Mouse (Mus musculus) neural tube, embryonic 12.5 days (tissue): ENCODE results near the gene Dctn2. TPM values are rescaled to one million over a fixed set of nuclear protein-coding genes. Genes with fewer than 3 reads are reported as not detected.

Experiments
- ATAC-seq: fragments of 200-750 bp; cut with Nextera tagmentation; 2 replicates; pipeline ENCODE4 v1.8.0; 2017; ENCODE audit warnings: low read depth, mild to moderate bottlenecking, moderate TSS enrichment, moderate library complexity; ENCODE audit not compliant: low FRiP score
- H3K27ac ChIP-seq: fragments of 300-500 bp; sonication (generic); 2 replicates; pipeline ENCODE4 v1.5.1; 2016
- H3K27me3 ChIP-seq: fragments of 300-500 bp; sonication (generic); replicated peaks from 2 replicates; pipeline ENCODE4 v1.6.1; 2016; ENCODE audit warnings: mild to moderate bottlenecking
- H3K36me3 ChIP-seq: fragments of 300-500 bp; sonication (generic); 2 replicates; pipeline ENCODE4 v1.6.1; 2016; ENCODE audit warnings: mild to moderate bottlenecking
- H3K4me1 ChIP-seq: fragments of 300-500 bp; sonication (generic); 2 replicates; pipeline ENCODE4 v1.6.1; 2016
- H3K4me2 ChIP-seq: fragments of 300-500 bp; sonication (generic); replicated peaks from 2 replicates; pipeline ENCODE4 v1.6.1; 2016; ENCODE audit warnings: mild to moderate bottlenecking
- H3K4me3 ChIP-seq: fragments of 300-500 bp; sonication (generic); 2 replicates; pipeline ENCODE4 v1.5.1; 2016
- H3K9ac ChIP-seq: fragments of 300-500 bp; sonication (generic); 2 replicates; pipeline ENCODE4 v1.6.1; 2016; ENCODE audit warnings: mild to moderate bottlenecking
- H3K9me3 ChIP-seq: fragments of 300-500 bp; sonication (generic); 2 replicates; pipeline ENCODE4 v1.6.1; 2016; ENCODE audit warnings: mild to moderate bottlenecking
- WGBS: fragments of 180-500 bp; shearing (Covaris S2); methylation state at CpG from one replicate; pipeline ENCODE4 v1.1.7; 2016; 5-methylcytosine and 5-hydroxymethylcytosine counted together
- polyA plus RNA-seq: library from polyadenylated mRNA; unstranded; fragments of >200 nt; fragmentation: Nextera tagmentation; extraction: Ambion mirVana; gene quantifications from 2 replicates; pipeline ENCODE4 v1.2.1, GENCODE M21; 2016

Gene Dctn2
- polyA plus RNA-seq, 1 experiment from 2014 or later: 273 TPM

DNA sequence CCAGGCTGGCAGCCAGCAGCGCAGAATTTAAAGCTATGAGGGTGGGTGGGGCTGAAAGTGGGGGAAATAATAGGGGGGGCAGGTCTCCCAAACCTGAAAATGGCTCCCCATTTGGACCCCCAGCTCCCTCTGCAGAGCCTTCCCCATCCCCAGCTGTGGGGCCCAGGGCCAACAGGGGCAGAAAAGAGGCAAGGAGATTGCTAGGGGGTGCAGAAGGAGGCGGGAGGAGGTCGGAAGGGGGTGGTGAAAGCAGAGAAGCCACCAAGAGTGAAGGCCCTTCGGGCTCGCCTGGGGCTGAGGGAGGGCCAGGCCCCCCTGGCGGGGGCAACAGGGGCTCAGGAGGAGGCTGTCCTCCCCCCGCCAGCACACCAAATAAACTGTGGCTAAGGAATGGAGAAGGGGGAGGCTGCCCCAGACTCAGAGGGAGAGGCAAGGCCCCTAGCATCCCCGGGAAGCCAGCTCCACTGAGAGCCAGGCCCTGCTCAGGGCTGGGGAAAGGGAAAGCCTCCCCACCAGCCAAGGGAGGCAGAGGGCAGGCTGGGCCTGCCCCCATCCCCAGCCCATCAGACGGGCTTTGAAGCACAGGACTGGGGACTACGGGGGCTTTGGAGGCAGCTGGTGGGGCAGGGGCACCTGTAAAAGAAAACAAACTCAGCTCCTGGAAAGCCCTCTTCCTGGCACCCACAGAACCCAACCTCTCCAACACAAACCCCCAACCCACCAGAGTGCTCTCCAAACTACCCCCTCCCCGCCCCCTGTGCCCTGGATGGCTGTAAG lies 18.7 kb downstream of the Dctn2 start:
- Histone ChIP-seq H3K9ac (peak overlapping the region; percentile 10; the same call in 1 of the 2 replicates), H3K9me3 (no peaks in the 10 kb centered on the region), H3K4me2 (0 out of 2 replicates have a peak overlapping the region, but pooled peaks have one; percentile 18), H3K4me3 (no peak overlapping the region), H3K27me3 (no peaks in the 10 kb centered on the region), H3K36me3 (peaks cover 74% of the 10 kb centered on the region), H3K4me1 (peaks cover 38% of the 10 kb centered on the region), H3K27ac (no peak overlapping the region)
- 79% methylated on average over 11 of the region's 11 CpGs for WGBS
- no peak for ATAC-seq

DNA sequence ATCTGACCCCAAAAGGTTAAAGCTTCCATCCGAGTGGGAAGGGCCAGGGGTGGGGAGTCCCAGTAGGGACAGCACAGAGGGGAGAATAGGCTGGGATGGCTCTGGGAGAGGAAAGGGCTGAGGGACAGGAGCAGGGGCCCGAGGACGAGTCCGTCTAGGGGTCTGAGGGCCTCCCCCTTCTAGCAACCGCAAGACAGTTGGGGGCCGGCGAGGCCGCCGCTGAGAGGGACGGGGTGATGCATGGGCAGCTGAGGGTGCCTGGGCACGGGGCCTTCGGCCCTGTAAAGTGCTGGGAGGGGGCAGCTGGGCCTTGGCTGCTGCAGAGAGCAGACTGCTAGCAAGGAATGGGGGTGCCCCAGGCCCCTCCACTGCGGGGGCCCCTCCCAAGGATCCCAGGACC lies 19.5 kb downstream of the Dctn2 start:
- ATAC-seq: no peak
- no peak overlapping the region for H3K27ac ChIP-seq
- H3K4me3 ChIP-seq: no peak overlapping the region; the same call in 1 of the 2 replicates
- 81% methylated on average over 13 of the region's 13 CpGs for WGBS
- H3K9me3 ChIP-seq: no peaks in the 10 kb centered on the region
- H3K27me3 ChIP-seq: no peaks in the 10 kb centered on the region
- H3K9ac ChIP-seq: peak overlapping the region; percentile 10; the same call in 1 of the 2 replicates
- peak overlapping the region; percentile 88; the same call in 1 of the 2 replicates for H3K4me2 ChIP-seq
- H3K36me3 ChIP-seq: peaks cover 68% of the 10 kb centered on the region
- peaks cover 38% of the 10 kb centered on the region for H3K4me1 ChIP-seq

DNA sequence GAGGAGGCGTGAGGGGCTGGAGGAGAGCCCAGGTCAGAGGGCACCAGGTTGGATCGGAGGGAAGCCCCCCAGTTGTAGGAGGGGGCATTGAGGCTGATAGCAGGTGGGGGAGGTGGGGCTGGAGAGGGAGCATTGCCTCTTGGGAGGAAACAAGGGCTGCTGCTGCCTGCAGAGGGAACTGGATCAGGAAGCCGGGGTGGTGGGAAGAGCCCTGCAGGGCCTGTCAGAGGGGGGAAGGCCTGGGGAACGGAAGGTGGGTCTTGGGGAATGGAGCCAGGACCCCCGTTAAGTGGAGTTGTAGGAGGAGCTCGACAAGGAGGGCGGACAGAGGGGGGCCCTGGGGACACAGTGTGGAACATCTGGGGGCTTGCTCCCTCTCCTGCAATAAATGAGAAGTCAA lies 20.0 kb downstream of the Dctn2 start:
- Histone ChIP-seq H3K27ac (no peak overlapping the region), H3K4me2 (peak overlapping the region; percentile 88), H3K27me3 (no peaks in the 10 kb centered on the region), H3K9ac (peak overlapping the region; percentile 10), H3K4me1 (peaks cover 39% of the 10 kb centered on the region), H3K9me3 (no peaks in the 10 kb centered on the region), H3K4me3 (0 out of 2 replicates have a peak overlapping the region, but pooled peaks have one; percentile 72), H3K36me3 (peaks cover 63% of the 10 kb centered on the region)
- ATAC-seq: no peak
- 67% methylated on average over 7 of the region's 7 CpGs for WGBS

DNA sequence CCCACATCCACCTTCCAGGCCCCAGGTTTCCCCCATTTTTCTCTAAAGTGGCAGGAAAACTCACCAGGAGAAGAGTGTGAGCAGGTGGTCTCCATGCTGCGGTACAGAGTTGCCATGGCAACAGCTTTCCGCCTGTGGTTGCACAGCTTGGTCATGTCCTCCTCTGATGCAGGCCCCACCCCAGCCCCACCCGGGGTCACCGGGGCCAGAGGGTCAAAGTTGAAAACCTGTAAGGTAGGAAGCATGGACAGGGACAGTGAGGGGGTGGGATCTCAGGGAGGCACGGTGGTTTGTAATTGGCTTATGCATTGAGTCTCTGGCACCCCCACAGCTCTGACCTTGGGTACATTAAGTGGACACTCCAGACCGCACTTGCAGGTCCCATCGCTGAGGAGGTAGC lies 20.6 kb downstream of the Dctn2 start:
- 63% methylated on average over 7 of the region's 7 CpGs for WGBS
- Histone ChIP-seq H3K27me3 (no peaks in the 10 kb centered on the region), H3K9ac (peak overlapping the region; percentile 86; the same call in 1 of the 2 replicates), H3K4me2 (peak overlapping the region; percentile 88), H3K9me3 (no peaks in the 10 kb centered on the region), H3K4me3 (peak overlapping the region; percentile 72; the same call in 1 of the 2 replicates), H3K36me3 (peaks cover 57% of the 10 kb centered on the region), H3K27ac (no peak overlapping the region), H3K4me1 (peaks cover 44% of the 10 kb centered on the region)
- ATAC-seq: no peak

DNA sequence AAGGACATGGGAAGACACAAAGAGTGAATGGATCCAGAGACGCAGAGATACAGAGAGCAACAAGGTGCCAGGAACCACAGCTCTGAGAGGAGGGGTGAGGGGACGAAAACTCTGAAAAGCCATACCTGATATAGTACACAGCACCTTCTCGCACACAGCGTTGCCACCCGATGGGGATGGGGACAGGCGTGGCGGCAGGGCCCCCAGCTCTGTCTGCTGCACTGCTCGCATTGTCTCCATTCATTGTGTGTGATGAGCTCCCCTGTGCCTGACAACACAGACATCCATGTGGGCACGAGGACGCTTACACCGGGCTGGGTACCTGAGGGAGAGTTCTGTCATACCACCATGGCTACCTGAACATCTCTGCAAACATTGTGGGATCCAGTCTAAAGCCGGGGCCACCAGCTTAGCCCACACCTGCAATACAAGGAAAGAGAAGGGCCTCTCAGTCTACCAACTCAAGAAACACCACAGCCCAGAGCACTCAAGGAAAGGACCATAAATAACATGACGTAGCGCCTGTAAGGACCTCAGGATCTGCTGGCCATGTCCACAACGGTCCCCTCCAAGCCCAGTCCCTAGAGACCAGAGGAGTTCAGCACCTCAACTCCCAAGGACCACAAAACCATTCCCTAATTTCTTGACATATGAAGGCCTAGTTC lies 21.2 kb downstream of the Dctn2 start:
- ATAC-seq: no peak
- peak overlapping the region; percentile 86 for H3K9ac ChIP-seq
- peaks cover 50% of the 10 kb centered on the region for H3K36me3 ChIP-seq
- H3K27me3 ChIP-seq: no peaks in the 10 kb centered on the region
- peaks cover 51% of the 10 kb centered on the region for H3K4me1 ChIP-seq
- no peaks in the 10 kb centered on the region for H3K9me3 ChIP-seq
- H3K4me3 ChIP-seq: peak overlapping the region; percentile 72
- H3K4me2 ChIP-seq: peak overlapping the region; percentile 88
- 67% methylated on average over 15 of the region's 15 CpGs for WGBS
- no peak overlapping the region for H3K27ac ChIP-seq

DNA sequence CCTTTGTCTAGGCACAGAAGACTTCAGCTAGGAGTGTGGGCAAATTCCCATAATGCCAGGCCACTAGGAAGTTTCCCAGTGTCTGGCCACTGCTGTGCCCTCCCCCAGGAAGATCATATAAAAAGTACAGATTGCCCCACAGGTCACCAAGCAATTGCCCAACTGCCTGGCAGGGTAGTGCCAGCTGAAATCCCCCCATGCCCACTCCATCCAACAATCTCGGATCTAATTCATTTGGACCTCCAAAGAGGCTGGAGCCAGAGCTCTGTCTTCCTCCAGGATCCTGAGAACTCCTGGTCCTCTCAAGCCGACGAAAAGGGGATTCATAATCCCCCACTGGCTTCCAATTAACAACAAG lies 21.7 kb downstream of the Dctn2 start:
- Histone ChIP-seq H3K9me3 (no peaks in the 10 kb centered on the region), H3K36me3 (peaks cover 45% of the 10 kb centered on the region), H3K27ac (peak overlapping the region; percentile 86), H3K4me2 (peak overlapping the region; percentile 88), H3K27me3 (no peaks in the 10 kb centered on the region), H3K4me1 (peaks cover 53% of the 10 kb centered on the region), H3K4me3 (peak overlapping the region; percentile 72), H3K9ac (peak overlapping the region; percentile 86)
- WGBS: 4% methylated on average over 3 of the region's 3 CpGs
- ATAC-seq: no peak

DNA sequence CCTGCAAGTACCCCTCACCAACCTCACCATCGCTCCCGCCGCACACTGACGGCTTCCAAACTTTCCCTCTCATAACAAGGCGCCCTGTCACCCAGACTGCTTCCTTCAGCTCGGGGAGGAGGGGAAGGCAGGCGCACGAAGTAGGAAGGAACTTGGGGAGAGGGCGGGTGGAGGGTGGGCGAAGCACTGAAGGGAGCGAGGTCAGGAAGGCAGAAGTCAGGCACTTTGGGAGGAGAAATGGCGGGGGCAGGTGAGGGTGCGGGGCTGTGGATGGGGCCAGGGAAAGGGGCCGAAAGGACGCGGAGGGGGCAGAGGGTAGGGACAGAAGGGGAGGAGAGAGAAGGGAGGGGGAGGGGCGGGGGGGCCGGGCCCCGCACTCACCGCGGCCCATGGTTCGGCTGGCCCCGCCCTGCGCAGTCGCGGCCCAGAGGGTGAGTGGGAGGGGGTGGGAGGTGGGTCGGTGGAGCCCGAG lies 22.2 kb downstream of the Dctn2 start:
- peak overlapping the region; percentile 86 for H3K27ac ChIP-seq
- peak; percentile 2 for ATAC-seq
- WGBS: 2% methylated on average over 25 of the region's 28 CpGs
- peaks cover 56% of the 10 kb centered on the region for H3K4me1 ChIP-seq
- peak overlapping the region; percentile 88 for H3K4me2 ChIP-seq
- peak overlapping the region; percentile 86 for H3K9ac ChIP-seq
- no peaks in the 10 kb centered on the region for H3K9me3 ChIP-seq
- peak overlapping the region; percentile 72 for H3K4me3 ChIP-seq
- H3K27me3 ChIP-seq: no peaks in the 10 kb centered on the region
- H3K36me3 ChIP-seq: peaks cover 41% of the 10 kb centered on the region

DNA sequence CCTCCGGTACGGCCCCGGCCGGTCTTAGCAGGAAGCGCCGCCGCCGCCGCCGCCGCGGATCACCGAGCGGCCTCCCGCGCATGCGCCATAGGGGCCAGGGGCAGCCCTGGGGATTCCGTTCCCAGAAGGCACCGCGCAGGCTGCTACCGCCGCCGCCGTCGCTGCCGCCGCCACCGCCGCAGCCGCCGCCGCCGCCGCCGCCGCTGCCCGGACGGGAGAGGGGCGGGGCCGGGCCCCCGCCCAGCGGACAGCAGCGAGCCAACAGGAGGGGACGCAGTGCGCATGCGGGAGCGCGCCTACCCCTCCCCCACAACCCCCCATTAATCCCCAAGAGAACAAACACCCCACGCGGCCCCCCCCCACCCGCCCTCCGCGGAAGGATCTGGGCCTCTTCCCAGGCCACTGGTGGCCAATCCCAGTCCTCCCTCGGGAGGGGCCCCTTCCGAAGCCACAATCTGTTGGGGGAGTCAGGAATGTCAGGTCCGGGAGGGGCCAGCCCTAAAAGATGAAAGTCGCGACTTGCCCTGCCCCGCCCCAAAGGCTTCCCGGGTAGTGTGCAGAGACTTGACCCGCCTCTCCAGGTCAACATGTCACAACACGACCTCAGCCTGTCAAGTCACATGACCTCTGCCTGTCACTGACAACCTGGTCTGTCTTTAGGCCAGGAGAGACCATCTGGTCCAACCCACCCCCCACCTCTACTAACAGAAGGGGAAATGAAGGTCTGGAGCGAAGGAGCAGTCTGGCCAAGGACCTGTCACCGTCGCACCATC lies 22.8 kb downstream of the Dctn2 start, which contains the start of gene Mbd6:
Mbd6 (minus strand) TSS at position 219 of the 773 bp plus-strand sequence.
- H3K4me2 ChIP-seq: peak within 1 kb of the TSS; percentile 88
- H3K9me3 ChIP-seq: no peaks in the 10 kb centered on the region
- H3K9ac ChIP-seq: peak within 1 kb of the TSS; percentile 86
- peak; percentile 23 for ATAC-seq
- H3K27ac ChIP-seq: peak within 1 kb of the TSS; percentile 86
- H3K36me3 ChIP-seq: peaks cover 41% of the 10 kb centered on the region
- peak within 1 kb of the TSS; percentile 72 for H3K4me3 ChIP-seq
- H3K27me3 ChIP-seq: no peaks in the 10 kb centered on the region
- peaks cover 57% of the 10 kb centered on the region for H3K4me1 ChIP-seq
- under 1% methylated on average over 42 of the region's 65 CpGs for WGBS

DNA sequence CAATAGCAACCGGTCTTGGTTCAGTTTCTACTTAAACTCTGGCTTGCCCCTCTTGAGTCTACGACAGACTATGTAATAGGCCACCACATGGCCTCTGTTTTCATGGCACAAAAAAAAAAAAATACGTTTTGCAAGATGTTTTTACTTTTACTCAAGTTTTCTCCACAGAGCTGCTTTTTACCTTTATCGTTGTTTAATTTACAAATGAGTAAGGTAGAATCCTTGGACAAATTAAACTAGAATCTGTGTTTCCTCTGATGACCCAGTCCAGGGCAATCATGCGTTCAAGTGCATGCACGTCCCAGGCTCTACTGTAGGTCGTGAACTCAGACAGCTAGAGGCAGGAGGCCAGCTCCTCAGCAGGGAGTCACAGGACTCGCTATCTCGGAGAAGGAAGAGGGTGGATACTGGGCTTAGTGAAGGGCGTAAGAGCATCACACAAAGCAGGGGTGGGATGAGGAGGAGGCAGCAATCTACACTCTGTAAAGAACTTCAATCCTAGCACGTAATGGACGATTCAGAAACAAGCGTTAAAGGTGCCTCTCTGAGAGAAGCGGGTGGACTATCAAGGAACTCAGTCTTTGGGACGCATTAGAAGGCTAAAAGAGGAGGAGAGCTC lies 23.5 kb downstream of the Dctn2 start:
- 2% methylated on average over 15 of the region's 15 CpGs for WGBS
- Histone ChIP-seq H3K4me2 (peak overlapping the region; percentile 88), H3K4me3 (peak overlapping the region; percentile 72), H3K9me3 (no peaks in the 10 kb centered on the region), H3K9ac (peak overlapping the region; percentile 86), H3K27ac (peak overlapping the region; percentile 86), H3K36me3 (peaks cover 41% of the 10 kb centered on the region), H3K4me1 (peaks cover 57% of the 10 kb centered on the region), H3K27me3 (no peaks in the 10 kb centered on the region)
- peak; percentile 8; the same call in 1 of the 2 replicates for ATAC-seq

DNA sequence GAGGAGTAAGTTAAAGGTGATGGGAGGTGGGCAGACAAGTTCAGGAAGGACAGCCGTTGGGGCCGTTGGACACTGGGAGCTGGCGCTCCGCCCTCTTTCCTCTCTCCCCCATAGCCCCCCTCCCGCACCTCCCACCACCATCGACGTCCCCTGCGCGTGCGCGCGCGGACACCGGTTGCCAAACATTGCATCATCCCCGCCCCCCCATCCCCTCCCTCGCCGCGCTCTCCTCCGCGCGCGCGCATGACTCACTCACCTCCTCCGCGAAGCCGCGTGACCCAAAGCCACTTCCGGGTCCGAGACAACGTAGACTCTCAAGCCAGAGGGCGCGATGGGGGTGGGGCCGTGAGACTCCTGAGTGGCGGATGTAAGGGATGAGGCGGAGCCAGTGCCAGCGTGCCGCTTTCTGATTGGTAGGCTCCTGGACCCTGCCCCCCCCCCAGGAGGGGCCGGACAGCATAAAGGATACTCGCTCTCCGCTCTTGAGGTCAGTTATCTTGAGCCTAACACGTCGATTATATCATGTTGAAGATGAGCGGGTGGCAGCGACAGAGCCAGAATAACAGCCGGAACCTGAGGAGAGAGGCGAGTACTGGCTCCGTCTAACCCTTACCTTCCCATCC lies 24.2 kb downstream of the Dctn2 start:
- peak overlapping the region; percentile 86 for H3K27ac ChIP-seq
- H3K36me3 ChIP-seq: peaks cover 41% of the 10 kb centered on the region
- H3K4me1 ChIP-seq: peaks cover 49% of the 10 kb centered on the region
- H3K4me2 ChIP-seq: peak overlapping the region; percentile 88
- under 1% methylated on average over 46 of the region's 47 CpGs for WGBS
- peak overlapping the region; percentile 86 for H3K9ac ChIP-seq
- H3K27me3 ChIP-seq: no peaks in the 10 kb centered on the region
- no peaks in the 10 kb centered on the region for H3K9me3 ChIP-seq
- H3K4me3 ChIP-seq: peak overlapping the region; percentile 63
- ATAC-seq: peak; percentile 91
